Mouse (Mus musculus): ENCODE measurements around the gene Cldn6.
A peak's percentile ranks its signal among the peaks of the same experiment; 100 is the strongest.

DNA sequence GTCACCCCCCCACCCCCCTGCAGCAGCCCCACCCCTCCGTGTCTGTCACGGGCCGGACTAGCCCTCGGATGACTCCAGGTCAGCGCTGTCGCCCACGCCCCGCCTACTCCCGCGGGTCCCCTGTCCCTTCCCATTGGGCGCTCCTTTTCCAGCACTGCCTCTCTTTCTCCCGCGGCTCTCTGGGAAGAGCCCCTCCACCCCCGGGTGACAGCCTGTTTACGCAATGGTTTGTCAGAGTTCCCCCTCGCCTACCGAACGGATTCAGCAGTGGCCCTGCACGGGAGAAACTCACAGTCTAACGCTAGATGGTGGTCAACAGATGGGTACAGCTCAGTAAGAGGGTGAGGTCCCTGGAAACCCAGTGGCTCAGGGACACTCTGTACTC is 47.7 kb downstream of the Cldn6 start:
- TF ChIP-seq CTCF (IDR thresholded peaks at IDR 0.05; ENCODE audit: low read depth) (peak; percentile 36), EP300 (IDR thresholded peaks at IDR 0.05; ENCODE audit: low read depth) (no peak)
